Mouse (Mus musculus) liver, adult (tissue): ENCODE data around the gene Vmn1r211.
"Not testable (repeated sequence)": the region's sequence is repeated elsewhere in the genome, so short reads cannot be mapped to it uniquely, and the experiment has no call there.

Experiments
- GATA4 ChIP-seq: IDR thresholded peaks from 2 replicates; pipeline ENCODE4 v1.6.1; 2014; ENCODE audit warnings: mild to moderate bottlenecking, low read length; ENCODE audit not compliant: insufficient replicate concordance

Vmn1r211 gene

GRCm38 (mm10) chr13:22857461-22857860 is at the start of gene Vmn1r211:
Gene Vmn1r211 (minus strand): TSS chr13:22857561.
- TF ChIP-seq GATA4 = no peak

GRCm38 (mm10) chr13:22884105-22884504 is 26.7 kb upstream of the Vmn1r211 start, which contains the start of gene Vmn1r212:
Gene Vmn1r212 (minus strand): TSS chr13:22884205.
- TF ChIP-seq GATA4 = no peak

DNA sequence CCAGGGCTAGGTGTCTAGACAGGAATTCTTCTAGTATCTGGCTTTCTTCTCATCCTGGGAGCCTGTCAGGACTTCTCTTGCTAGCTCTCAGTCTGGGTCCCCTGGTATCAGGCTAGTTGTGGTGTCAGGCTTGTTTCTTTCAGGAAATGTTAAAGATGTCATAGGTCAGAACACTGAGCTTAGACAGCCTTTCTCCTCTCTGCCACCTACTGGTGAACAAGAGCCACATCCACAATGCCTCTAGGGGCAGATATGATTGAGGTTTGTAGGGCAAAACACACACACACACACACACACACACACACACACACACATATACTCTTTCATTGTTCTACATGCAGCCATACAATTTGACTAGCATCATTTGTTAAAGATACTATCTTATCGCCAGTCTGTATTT is 21.9 kb upstream of the Vmn1r211 start:
- no peak for TF ChIP-seq GATA4

- no peak for TF ChIP-seq GATA4
Observed at GRCm38 (mm10) chr13:22854760-22855159, 2.6 kb downstream of the Vmn1r211 start.

- TF ChIP-seq GATA4 = no peak
Observed at GRCm38 (mm10) chr13:22846798-22847197, 10.6 kb downstream of the Vmn1r211 start.

DNA sequence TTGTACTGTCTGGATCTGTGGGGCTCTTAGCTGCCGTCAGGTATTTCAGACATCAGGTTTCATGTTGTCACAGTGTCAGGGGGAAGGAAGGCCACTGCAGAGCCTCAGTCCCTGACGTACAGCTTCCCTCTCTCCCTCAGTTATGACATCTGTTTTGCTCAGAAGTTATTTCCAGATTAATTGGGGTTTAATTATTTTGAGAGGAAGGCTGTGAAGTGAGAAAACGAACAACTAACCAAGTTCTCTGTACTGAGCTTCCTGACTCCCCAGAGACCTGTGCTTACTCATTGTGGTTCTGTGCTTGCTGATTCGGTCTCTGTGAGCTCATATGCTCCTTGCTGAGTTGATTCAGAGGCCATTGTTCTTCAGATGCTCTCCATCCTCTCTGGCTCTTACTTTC is 26.1 kb downstream of the Vmn1r211 start, which contains the start of gene Vmn1r210:
TSS of gene Vmn1r210 (minus strand) at position 101 of the 400 bp plus-strand sequence.
- no peak for TF ChIP-seq GATA4

DNA sequence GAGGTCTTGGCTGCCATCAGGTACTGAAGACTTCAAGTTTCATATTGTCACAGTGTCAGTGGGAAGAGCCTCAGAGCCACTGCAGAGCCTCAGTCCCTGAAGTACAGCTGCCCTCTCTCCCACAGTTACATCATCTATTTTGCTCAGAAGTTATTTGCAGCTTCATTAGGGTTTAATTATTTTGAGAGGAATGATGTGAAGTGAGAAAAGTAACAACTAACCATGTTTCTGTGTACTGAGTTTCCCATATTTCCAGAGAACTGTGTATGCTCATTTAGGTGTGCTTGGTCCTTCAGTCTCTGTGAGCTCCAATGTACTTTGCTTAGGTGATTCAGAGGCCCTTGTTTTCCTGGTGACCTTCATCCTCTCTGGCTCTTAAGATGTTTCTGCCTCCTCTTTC is 47.8 kb downstream of the Vmn1r211 start, which contains the start of gene Vmn1r209:
TSS of gene Vmn1r209 (minus strand) at position 101 of the 400 bp plus-strand sequence.
- TF ChIP-seq GATA4 = not testable (repeated sequence)
